Mouse (Mus musculus): ENCODE results near the gene Marveld3. TPM values are rescaled to one million over a fixed set of nuclear protein-coding genes. Genes with fewer than 3 reads are reported as not detected.

Gene Marveld3
- total and polyA plus RNA-seq, 2 experiments from 2014 or later, result 0.36 to 1.9 TPM

GRCm38 (mm10) chr8:109945694-109946093, 16.3 kb downstream of the Marveld3 start:
- Histone ChIP-seq H3K9me3 (replicated peaks; ENCODE audit: control insufficient read depth, low read length) (no peaks in the 10 kb centered on the region), H3K36me3 (replicated peaks; ENCODE audit: control insufficient read depth, insufficient read depth, low read length) (peaks cover 16% of the 10 kb centered on the region), H3K4me3 (ENCODE audit: low read depth, low read length) (no peak overlapping the region), H3K27me3 (ENCODE audit: control insufficient read depth, insufficient read depth, low read length) (peaks cover 28% of the 10 kb centered on the region), H3K4me2 (ENCODE audit: low read depth, low read length) (no peak overlapping the region), H3K9ac (replicated peaks; ENCODE audit: low read depth, low read length) (no peak overlapping the region), H3K4me1 (ENCODE audit: control insufficient read depth, insufficient read depth) (no peaks in the 10 kb centered on the region), H3K27ac (ENCODE audit: low read depth) (no peak overlapping the region)
- DNase-seq (ENCODE audit: low spot score) (no peak), ATAC-seq (ENCODE audit: insufficient read depth, low read depth) (no peak)
- TF ChIP-seq CTCF (IDR thresholded peaks at IDR 0.05; ENCODE audit: low read depth) (no peak), EP300 (IDR thresholded peaks at IDR 0.05; ENCODE audit: low read depth) (no peak)
- 74% methylated on average over 7 of the region's 7 CpGs for WGBS

GRCm38 (mm10) chr8:109945153-109945632, 16.8 kb downstream of the Marveld3 start:
- peaks cover 27% of the 10 kb centered on the region for H3K27me3 ChIP-seq (ENCODE audit: control insufficient read depth, insufficient read depth, low read length)
- no peak overlapping the region for H3K27ac ChIP-seq (ENCODE audit: low read depth)
- WGBS, result 50% methylated on average over 9 of the region's 9 CpGs
- TF ChIP-seq EP300 (IDR thresholded peaks at IDR 0.05; ENCODE audit: low read depth) (no peak), CTCF (IDR thresholded peaks at IDR 0.05; ENCODE audit: low read depth) (no peak)
- no peak for DNase-seq (ENCODE audit: low spot score)
- H3K36me3 ChIP-seq (replicated peaks; ENCODE audit: control insufficient read depth, insufficient read depth, low read length), result peaks cover 21% of the 10 kb centered on the region
- no peaks in the 10 kb centered on the region for H3K9me3 ChIP-seq (replicated peaks; ENCODE audit: control insufficient read depth, low read length)
- ATAC-seq (ENCODE audit: insufficient read depth, low read depth), result no peak
- H3K4me3 ChIP-seq (ENCODE audit: low read depth, low read length), result no peak overlapping the region
- no peak overlapping the region for H3K4me2 ChIP-seq (ENCODE audit: low read depth, low read length)
- H3K4me1 ChIP-seq (ENCODE audit: control insufficient read depth, insufficient read depth), result no peaks in the 10 kb centered on the region
- H3K9ac ChIP-seq (replicated peaks; ENCODE audit: low read depth, low read length), result no peak overlapping the region

GRCm38 (mm10) chr8:109941606-109942360, 20.2 kb downstream of the Marveld3 start:
- no peak overlapping the region for H3K4me2 ChIP-seq (ENCODE audit: low read depth, low read length)
- 0 out of 2 replicates have a peak, but pooled peaks cover under 1% of the 10 kb centered on the region for H3K27me3 ChIP-seq (ENCODE audit: control insufficient read depth, insufficient read depth, low read length)
- no peak overlapping the region for H3K27ac ChIP-seq (ENCODE audit: low read depth)
- ATAC-seq (ENCODE audit: insufficient read depth, low read depth) (no peak), DNase-seq (ENCODE audit: low spot score) (no peak)
- TF ChIP-seq CTCF (IDR thresholded peaks at IDR 0.05; ENCODE audit: low read depth) (no peak), EP300 (IDR thresholded peaks at IDR 0.05; ENCODE audit: low read depth) (no peak)
- no peaks in the 10 kb centered on the region for H3K9me3 ChIP-seq (replicated peaks; ENCODE audit: control insufficient read depth, low read length)
- WGBS, result 64% methylated on average over 2 of the region's 2 CpGs
- no peaks in the 10 kb centered on the region for H3K4me1 ChIP-seq (ENCODE audit: control insufficient read depth, insufficient read depth)
- H3K4me3 ChIP-seq (ENCODE audit: low read depth, low read length), result no peak overlapping the region
- no peak overlapping the region for H3K9ac ChIP-seq (replicated peaks; ENCODE audit: low read depth, low read length)
- peaks cover 35% of the 10 kb centered on the region for H3K36me3 ChIP-seq (replicated peaks; ENCODE audit: control insufficient read depth, insufficient read depth, low read length)

- Histone ChIP-seq H3K9me3 (replicated peaks; ENCODE audit: control insufficient read depth, low read length) (no peaks in the 10 kb centered on the region), H3K27me3 (ENCODE audit: control insufficient read depth, insufficient read depth, low read length) (no peaks in the 10 kb centered on the region), H3K4me3 (ENCODE audit: low read depth, low read length) (no peak overlapping the region), H3K27ac (ENCODE audit: low read depth) (no peak overlapping the region), H3K4me2 (ENCODE audit: low read depth, low read length) (0 out of 2 replicates have a peak overlapping the region, but pooled peaks have one; percentile 0), H3K4me1 (ENCODE audit: control insufficient read depth, insufficient read depth) (no peaks in the 10 kb centered on the region), H3K9ac (replicated peaks; ENCODE audit: low read depth, low read length) (no peak overlapping the region), H3K36me3 (replicated peaks; ENCODE audit: control insufficient read depth, insufficient read depth, low read length) (peaks cover 14% of the 10 kb centered on the region; the same call in 1 of the 2 replicates)
- TF ChIP-seq EP300 (IDR thresholded peaks at IDR 0.05; ENCODE audit: low read depth), result no peak
- TF ChIP-seq CTCF (IDR thresholded peaks at IDR 0.05; ENCODE audit: low read depth), result no peak
- WGBS, result 59% methylated on average over 8 of the region's 8 CpGs
- ATAC-seq (ENCODE audit: insufficient read depth, low read depth) (no peak), DNase-seq (ENCODE audit: low spot score) (peak; percentile 16)
Measured at GRCm38 (mm10) chr8:109920406-109921390, 41.3 kb downstream of the Marveld3 start.

- no peak for ATAC-seq (ENCODE audit: insufficient read depth, low read depth)
Measured at GRCm38 (mm10) chr8:109917277-109917676, 44.7 kb downstream of the Marveld3 start.

More at GRCm38 (mm10) chr8:109917277-109917676, 44.7 kb downstream of the Marveld3 start:
- Histone ChIP-seq H3K36me3 (replicated peaks; ENCODE audit: control insufficient read depth, insufficient read depth, low read length) (peaks cover 28% of the 10 kb centered on the region; the same call in 1 of the 2 replicates), H3K4me3 (ENCODE audit: low read depth, low read length) (no peak overlapping the region), H3K9ac (replicated peaks; ENCODE audit: low read depth, low read length) (no peak overlapping the region), H3K9me3 (replicated peaks; ENCODE audit: control insufficient read depth, low read length) (no peaks in the 10 kb centered on the region), H3K4me2 (ENCODE audit: low read depth, low read length) (no peak overlapping the region), H3K27ac (ENCODE audit: low read depth) (no peak overlapping the region), H3K27me3 (ENCODE audit: control insufficient read depth, insufficient read depth, low read length) (no peaks in the 10 kb centered on the region), H3K4me1 (ENCODE audit: control insufficient read depth, insufficient read depth) (no peaks in the 10 kb centered on the region)
- DNase-seq (ENCODE audit: low spot score), result peak; percentile 57
- WGBS, result 40% methylated on average over 4 of the region's 4 CpGs
- no peak for TF ChIP-seq EP300 (IDR thresholded peaks at IDR 0.05; ENCODE audit: low read depth)
- TF ChIP-seq CTCF (IDR thresholded peaks at IDR 0.05; ENCODE audit: low read depth), result peak; percentile 76
